Mouse (Mus musculus) ES-Bruce4 (cell line): ENCODE results near the gene E130311K13Rik. TPM values are rescaled to one million over a fixed set of nuclear protein-coding genes. Genes with fewer than 3 reads are reported as not detected.

Source experiments
- H3K27ac ChIP-seq: 2 replicates; pipeline ENCODE4 v1.5.1; 2012; ENCODE audit warnings: low read length, inconsistent platforms; ENCODE audit not compliant: insufficient read depth
- H3K27me3 ChIP-seq: 2 replicates; pipeline ENCODE4 v1.6.1; 2012; ENCODE audit warnings: mild to moderate bottlenecking, low read length, inconsistent platforms; ENCODE audit not compliant: control insufficient read depth, poor library complexity, insufficient read depth, severe bottlenecking
- H3K36me3 ChIP-seq: 2 replicates; pipeline ENCODE4 v1.6.1; 2012; ENCODE audit warnings: inconsistent platforms, mild to moderate bottlenecking, low read length, moderate library complexity; ENCODE audit not compliant: control insufficient read depth, poor library complexity, insufficient read depth, severe bottlenecking
- H3K4me1 ChIP-seq: one replicate; pipeline ENCODE4 v1.8.1; 2011; ENCODE audit warnings: low read length; ENCODE audit not compliant: control insufficient read depth, insufficient read depth
- H3K4me3 ChIP-seq: 2 replicates; pipeline ENCODE4 v1.5.1; 2011; ENCODE audit warnings: low read depth, mild to moderate bottlenecking, low read length
- H3K9ac ChIP-seq: 2 replicates; pipeline ENCODE4 v1.6.1; 2012; ENCODE audit warnings: low read depth, mild to moderate bottlenecking, inconsistent platforms; ENCODE audit not compliant: poor library complexity, severe bottlenecking
- H3K9me3 ChIP-seq: replicated peaks from 2 replicates; pipeline ENCODE4 v1.6.1; 2012; ENCODE audit warnings: mild to moderate bottlenecking, low read length, inconsistent platforms; ENCODE audit not compliant: control insufficient read depth, poor library complexity, insufficient read depth, severe bottlenecking
- CTCF ChIP-seq: IDR thresholded peaks from one replicate; pipeline ENCODE4 v1.8.1; 2011; ENCODE audit warnings: low read depth, low read length
- EP300 ChIP-seq: IDR thresholded peaks from 2 replicates; pipeline ENCODE4 v1.6.1; 2011; ENCODE audit warnings: low read depth, low read length; ENCODE audit not compliant: insufficient read depth
- POLR2A ChIP-seq: IDR thresholded peaks from one replicate; pipeline ENCODE4 v1.8.1; 2011; ENCODE audit warnings: low read length; ENCODE audit not compliant: insufficient read depth
- polyA plus RNA-seq: library from polyadenylated mRNA; stranded (reverse); fragments of >200 nt; gene quantifications from 2 replicates; pipeline ENCODE4 v1.2.4, GENCODE M21; 2011; ENCODE audit warnings: low read depth; ENCODE audit not compliant: missing spikeins, insufficient read depth, insufficient read length

E130311K13Rik gene
- polyA plus RNA-seq, 1 experiment: 4.3 TPM

GRCm38 (mm10) chr3:63897177-63897576, 32.1 kb downstream of the E130311K13Rik start:
- Histone ChIP-seq H3K36me3 (no peaks in the 10 kb centered on the region), H3K4me3 (no peak overlapping the region), H3K4me1 (no peaks in the 10 kb centered on the region), H3K9me3 (no peaks in the 10 kb centered on the region), H3K27me3 (no peaks in the 10 kb centered on the region; the same call in 1 of the 2 replicates), H3K27ac (no peak overlapping the region), H3K9ac (no peak overlapping the region)
- TF ChIP-seq CTCF: no peak
- TF ChIP-seq POLR2A: no peak
- no peak for TF ChIP-seq EP300

- Histone ChIP-seq H3K9ac (no peak overlapping the region), H3K27me3 (no peaks in the 10 kb centered on the region), H3K9me3 (no peaks in the 10 kb centered on the region), H3K4me3 (no peak overlapping the region), H3K4me1 (no peaks in the 10 kb centered on the region), H3K27ac (no peak overlapping the region), H3K36me3 (no peaks in the 10 kb centered on the region)
- no peak for TF ChIP-seq EP300
- TF ChIP-seq POLR2A: no peak
- no peak for TF ChIP-seq CTCF
Observed at GRCm38 (mm10) chr3:63896303-63896702, 33.0 kb downstream of the E130311K13Rik start.

GRCm38 (mm10) chr3:63895786-63896185, 33.5 kb downstream of the E130311K13Rik start:
- Histone ChIP-seq H3K4me3 (no peak overlapping the region), H3K9ac (no peak overlapping the region), H3K36me3 (no peaks in the 10 kb centered on the region), H3K9me3 (no peaks in the 10 kb centered on the region), H3K27me3 (no peaks in the 10 kb centered on the region), H3K27ac (no peak overlapping the region), H3K4me1 (no peaks in the 10 kb centered on the region)
- TF ChIP-seq EP300: no peak
- no peak for TF ChIP-seq POLR2A
- TF ChIP-seq CTCF: no peak

GRCm38 (mm10) chr3:63893677-63894076, 35.6 kb downstream of the E130311K13Rik start:
- TF ChIP-seq EP300: no peak
- TF ChIP-seq POLR2A: no peak
- no peak for TF ChIP-seq CTCF
- Histone ChIP-seq H3K4me3 (no peak overlapping the region), H3K9me3 (no peaks in the 10 kb centered on the region), H3K27ac (no peak overlapping the region), H3K4me1 (no peaks in the 10 kb centered on the region), H3K9ac (no peak overlapping the region), H3K27me3 (no peaks in the 10 kb centered on the region), H3K36me3 (no peaks in the 10 kb centered on the region)

- Histone ChIP-seq H3K36me3 (no peaks in the 10 kb centered on the region), H3K4me1 (no peaks in the 10 kb centered on the region)
Observed at GRCm38 (mm10) chr3:63892154-63892553, 37.1 kb downstream of the E130311K13Rik start.

GRCm38 (mm10) chr3:63881065-63881464, 48.2 kb downstream of the E130311K13Rik start:
- H3K9ac ChIP-seq: no peak overlapping the region
- H3K4me3 ChIP-seq: no peak overlapping the region
- no peak overlapping the region for H3K27ac ChIP-seq
- H3K4me1 ChIP-seq: no peaks in the 10 kb centered on the region
- no peaks in the 10 kb centered on the region for H3K27me3 ChIP-seq
- no peaks in the 10 kb centered on the region for H3K36me3 ChIP-seq
- TF ChIP-seq POLR2A (no peak), EP300 (no peak), CTCF (no peak)
- peaks cover 3% of the 10 kb centered on the region; the same call in 1 of the 2 replicates for H3K9me3 ChIP-seq

More at GRCm38 (mm10) chr3:63892154-63892553, 37.1 kb downstream of the E130311K13Rik start:
- no peak overlapping the region for H3K27ac ChIP-seq
- no peaks in the 10 kb centered on the region for H3K9me3 ChIP-seq
- no peak overlapping the region for H3K9ac ChIP-seq
- H3K27me3 ChIP-seq: no peaks in the 10 kb centered on the region
- no peak overlapping the region for H3K4me3 ChIP-seq
- no peak for TF ChIP-seq POLR2A
- no peak for TF ChIP-seq CTCF
- no peak for TF ChIP-seq EP300
